8 mouse cellular contexts compared by ENCODE assay signal in the genomic region with DNA sequence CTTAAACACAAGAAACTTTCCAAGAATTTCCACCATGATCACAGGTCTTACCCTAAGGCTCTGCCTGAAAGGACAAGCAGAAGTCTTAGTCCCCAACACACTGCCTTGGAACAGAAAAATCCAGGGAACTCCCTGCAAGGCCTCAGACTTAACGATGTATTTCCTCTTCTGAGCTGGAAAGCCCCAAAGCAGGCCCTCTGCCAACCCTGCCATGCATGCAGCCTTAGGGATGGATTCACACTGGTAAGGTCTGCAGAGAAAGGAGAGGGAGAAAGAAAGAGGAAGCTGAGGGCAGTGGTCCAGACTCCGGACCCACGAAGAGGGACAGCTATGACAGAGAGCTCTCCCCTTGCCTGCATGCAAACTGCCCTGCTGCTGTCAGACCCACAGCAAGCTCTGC. TPM values are rescaled to one million over a fixed set of nuclear protein-coding genes. Genes with fewer than 3 reads are reported as not detected.
DNase-seq lines count a peak whose midpoint lies in the region; ATAC-seq lines count a peak whose summit lies in the region.

No protein-coding gene starts in this region.

- no peak for ATAC-seq in neural tube, embryonic 11.5 days (ENCODE audit: insufficient read depth, low FRiP score, low TSS enrichment)
- no peak for ATAC-seq in embryonic facial prominence, embryonic 13.5 days (ENCODE audit: insufficient number of reproducible peaks, insufficient read depth, low FRiP score, low TSS enrichment, low read depth)

- H3K27ac ChIP-seq in neural tube, embryonic 11.5 days (ENCODE audit: low read depth, low read length), result peak overlapping the region; percentile 46; the same call in 1 of the 2 replicates
- H3K27ac ChIP-seq in embryonic facial prominence, embryonic 13.5 days, result peak overlapping the region; percentile 91
- H3K27ac ChIP-seq in limb, embryonic 10.5 days, result peak overlapping the region; percentile 95

- no peak for DNase-seq in neural tube, embryonic 11.5 days (ENCODE audit: low spot score)
- no peak for DNase-seq in neural tube, embryonic 10.5 days (ENCODE audit: extremely low spot score, low spot score)
- DNase-seq in heart, postnatal 4 days, result peak; percentile 46
- DNase-seq in limb, embryonic 10.5 days (ENCODE audit: low spot score), result no peak
- peak; percentile 35 for DNase-seq in naive thymus-derived CD4-positive, alpha-beta T cell, adult 2 months (ENCODE audit: low read depth)
- DNase-seq in thymus, postnatal 25 days, result no peak
- DNase-seq in adrenal gland, postnatal 25 days, result no peak

- no peaks in the 10 kb centered on the region for H3K27me3 ChIP-seq in neural tube, embryonic 11.5 days (ENCODE audit: control insufficient read depth, insufficient read depth, low read length)
- 0 out of 2 replicates have a peak, but pooled peaks cover 6% of the 10 kb centered on the region for H3K27me3 ChIP-seq in embryonic facial prominence, embryonic 13.5 days
- H3K27me3 ChIP-seq in limb, embryonic 10.5 days (ENCODE audit: low read depth, poor library complexity, severe bottlenecking), result peaks cover 18% of the 10 kb centered on the region

- 59% methylated on average over 3 of the region's 3 CpGs for WGBS in neural tube, embryonic 11.5 days
- 41% methylated on average over 3 of the region's 3 CpGs for WGBS in embryonic facial prominence, embryonic 13.5 days
- WGBS in limb, embryonic 10.5 days, result 58% methylated on average over 3 of the region's 3 CpGs

- no peak overlapping the region for H3K4me3 ChIP-seq in neural tube, embryonic 11.5 days (ENCODE audit: low read depth, low read length)
- H3K4me3 ChIP-seq in embryonic facial prominence, embryonic 13.5 days, result peak overlapping the region; percentile 87
- peak overlapping the region; percentile 91 for H3K4me3 ChIP-seq in limb, embryonic 10.5 days

- no peaks in the 10 kb centered on the region for H3K9me3 ChIP-seq in neural tube, embryonic 11.5 days (ENCODE audit: control insufficient read depth, low read length)
- no peaks in the 10 kb centered on the region for H3K9me3 ChIP-seq in embryonic facial prominence, embryonic 13.5 days
- no peaks in the 10 kb centered on the region for H3K9me3 ChIP-seq in limb, embryonic 10.5 days (replicated peaks)

- peaks cover 5% of the 10 kb centered on the region; the same call in 1 of the 2 replicates for H3K4me1 ChIP-seq in neural tube, embryonic 11.5 days (ENCODE audit: control insufficient read depth, insufficient read depth, low read length)
- H3K4me1 ChIP-seq in embryonic facial prominence, embryonic 13.5 days, result peaks cover 54% of the 10 kb centered on the region
- peaks cover 54% of the 10 kb centered on the region for H3K4me1 ChIP-seq in limb, embryonic 10.5 days

- no peak overlapping the region for H3K9ac ChIP-seq in neural tube, embryonic 11.5 days (ENCODE audit: low read length)
- H3K9ac ChIP-seq in embryonic facial prominence, embryonic 13.5 days, result peak overlapping the region; percentile 57

- no peaks in the 10 kb centered on the region for H3K36me3 ChIP-seq in neural tube, embryonic 11.5 days (ENCODE audit: control insufficient read depth, insufficient read depth, low read length)
- H3K36me3 ChIP-seq in embryonic facial prominence, embryonic 13.5 days, result no peaks in the 10 kb centered on the region
- no peaks in the 10 kb centered on the region for H3K36me3 ChIP-seq in limb, embryonic 10.5 days

- H3K4me2 ChIP-seq in neural tube, embryonic 11.5 days (ENCODE audit: low read depth), result peak overlapping the region; percentile 6; the same call in 1 of the 2 replicates
- peak overlapping the region; percentile 70 for H3K4me2 ChIP-seq in embryonic facial prominence, embryonic 13.5 days

RNA-seq across cellular contexts. Expression of a gene that starts 2.2 kb away (rescaled TPM):
- 19.6 and 21.3 TPM in 2 replicates for polyA plus RNA-seq in neural tube, embryonic 11.5 days (2014; fragmentation: Nextera tagmentation; extraction: Ambion mirVana)
- 15.4 and 18.0 TPM in 2 replicates for polyA plus RNA-seq in embryonic facial prominence, embryonic 13.5 days (2015; fragmentation: Nextera tagmentation; extraction: Ambion mirVana)
- 10 to 100 TPM; 34.0 to 36.3 TPM for total RNA-seq in heart, postnatal 4 days (2021)
- polyA plus RNA-seq in limb, embryonic 10.5 days (2016; fragmentation: Nextera tagmentation; extraction: Ambion mirVana), result 15.0 and 19.4 TPM in 2 replicates
- 18.8 and 24.7 TPM in 2 replicates for total RNA-seq in adrenal gland, postnatal 25 days (2021)

Comparison
In these comparisons a context has a peak if more than half of its experiments do, and no peak if none do; other contexts are left out.
1. DNase-seq: peak in heart, postnatal 4 days (single experiment) and naive thymus-derived CD4-positive, alpha-beta T cell, adult 2 months (single experiment); none in neural tube, embryonic 11.5 days (single experiment), neural tube, embryonic 10.5 days (single experiment), limb, embryonic 10.5 days (single experiment), thymus, postnatal 25 days (single experiment) and adrenal gland, postnatal 25 days (single experiment).
2. Peak in every context shown above with its lines, with median percentiles within 50 percentile points of each other: H3K27ac ChIP-seq.